23 mouse cellular contexts compared by ENCODE assay signal in genomic region chr5:84618194-84618593, GRCm38 (mm10).
A peak's percentile ranks its signal among the peaks of the same experiment; 100 is the strongest.
DNase-seq lines count a peak whose midpoint lies in the region; ATAC-seq and TF ChIP-seq lines count a peak whose summit lies in the region.
"Had no signal": no experiment of that assay in that cellular context is flagged by ENCODE, and none has a peak within 500 bp of the region (broad histone marks: within the 10 kb centered on the region; RNA-seq: fewer than 3 reads in every experiment).

No protein-coding gene starts in this region.

- TF ChIP-seq CTCF in G1E (IDR thresholded peaks at IDR 0.05; ENCODE audit: low read depth, low read length), result no peak

- no peak overlapping the region for H3K4me3 ChIP-seq in G1E (ENCODE audit: low read depth, low read length)

- no peaks in the 10 kb centered on the region for H3K4me1 ChIP-seq in G1E (ENCODE audit: insufficient read depth, low read depth, low read length)

- no peak for DNase-seq in G1E (ENCODE audit: low spot score)
- DNase-seq in R1 (ENCODE audit: low read depth, low spot score), result peak; percentile 18
- DNase-seq in cerebellum, postnatal 14 days, result no peak
- no peak for DNase-seq in urinary bladder, postnatal 10 days (ENCODE audit: low spot score)
- no peak for DNase-seq in urinary bladder, adult 18-20 months (ENCODE audit: low spot score in 2 of 2)
- no peak for DNase-seq in embryo, embryonic 10 days (ENCODE audit: low spot score)
- DNase-seq: adrenal gland, adult 2 months; adrenal gland, adult 8-10 months; adrenal gland, postnatal 10 days; adrenal gland, postnatal 14 days; adrenal gland, postnatal 25 days; adrenal gland, postnatal 36 days; B cell, adult 2 months; cerebellum, adult 11 months; cerebellum, adult 11-12 months; cerebellum, adult 18-20 months; cerebellum, adult 2 months had no signal

- H3K36me3 ChIP-seq in G1E (replicated peaks), result no peaks in the 10 kb centered on the region

- no peaks in the 10 kb centered on the region for H3K9me3 ChIP-seq in G1E (replicated peaks)

- no peaks in the 10 kb centered on the region for H3K27me3 ChIP-seq in G1E (ENCODE audit: insufficient read depth, low read length)
- H3K27me3 ChIP-seq: CH12.LX, Patski had no signal

- ATAC-seq in G1E (ENCODE audit: extremely low read depth, insufficient number of reproducible peaks, low FRiP score, poor library complexity, severe bottlenecking), result peak; percentile 74
- 0 out of 2 replicates have a peak, but pooled peaks have one; percentile 60 for ATAC-seq in common myeloid progenitor, adult 5-6 weeks (replicated peaks; ENCODE audit: low read depth, poor library complexity, severe bottlenecking)
- ATAC-seq in neutrophil, adult 5-6 weeks (ENCODE audit: extremely low read depth, insufficient number of reproducible peaks, low FRiP score, poor library complexity, severe bottlenecking), result 0 out of 2 replicates have a peak, but pooled peaks have one; percentile 41
- ATAC-seq: activated CD4-positive, CD25-positive, alpha-beta regulatory T cell, adult 4 months; CD4-positive, CD25-positive, alpha-beta regulatory T cell, adult 4 months; Patski had no signal
